Mouse (Mus musculus) embryonic fibroblast, embryonic 13.5 days (primary cell): ENCODE results near the gene Mettl14. TPM values are rescaled to one million over a fixed set of nuclear protein-coding genes. Genes with fewer than 3 reads are reported as not detected.
"Not testable (repeated sequence)": the region's sequence is repeated elsewhere in the genome, so short reads cannot be mapped to it uniquely, and the experiment has no call there.

Experiments
- H3K27ac ChIP-seq: 2 replicates; pipeline ENCODE4 v1.5.1; 2012; ENCODE audit warnings: low read length, control low read depth, inconsistent platforms; ENCODE audit not compliant: insufficient read depth
- H3K4me1 ChIP-seq: 2 replicates; pipeline ENCODE4 v1.6.1; 2011; ENCODE audit warnings: low read length; ENCODE audit not compliant: control insufficient read depth, insufficient read depth
- H3K4me3 ChIP-seq: 2 replicates; pipeline ENCODE4 v1.5.1; 2011; ENCODE audit warnings: mild to moderate bottlenecking, control low read depth, low read length; ENCODE audit not compliant: insufficient read depth
- CTCF ChIP-seq: IDR thresholded peaks from 2 replicates; pipeline ENCODE4 v1.5.1; 2011; ENCODE audit warnings: mild to moderate bottlenecking, control low read depth, low read length, moderate library complexity, borderline replicate concordance; ENCODE audit not compliant: insufficient read depth
- POLR2A ChIP-seq: IDR thresholded peaks from 2 replicates; pipeline ENCODE4 v1.6.1; 2011; ENCODE audit warnings: low read depth, mild to moderate bottlenecking, control low read depth, low read length, moderate library complexity
- polyA plus RNA-seq: library from polyadenylated mRNA; stranded (reverse); fragments of >200 nt; gene quantifications from 2 replicates; pipeline ENCODE4 v1.2.4, GENCODE M21; 2011; ENCODE audit warnings: low read depth; ENCODE audit not compliant: missing spikeins, insufficient read length

The Mettl14 gene
- polyA plus RNA-seq, 1 experiment: 17.9 TPM

GRCm38 (mm10) chr3:123369161-123369560 is 16.7 kb downstream of the Mettl14 start:
- no peak overlapping the region for H3K4me3 ChIP-seq
- H3K27ac ChIP-seq: no peak overlapping the region
- TF ChIP-seq CTCF: no peak
- no peak for TF ChIP-seq POLR2A
- no peaks in the 10 kb centered on the region for H3K4me1 ChIP-seq

GRCm38 (mm10) chr3:123366820-123367219 is 19.1 kb downstream of the Mettl14 start:
- H3K4me3 ChIP-seq, H3K27ac ChIP-seq, H3K4me1 ChIP-seq: not testable (repeated sequence)

- TF ChIP-seq CTCF: no peak
- no peak for TF ChIP-seq POLR2A
- no peak overlapping the region for H3K4me3 ChIP-seq
- no peak overlapping the region for H3K27ac ChIP-seq
- no peaks in the 10 kb centered on the region; the same call in 1 of the 2 replicates for H3K4me1 ChIP-seq
Observed at GRCm38 (mm10) chr3:123356377-123356991, 29.4 kb downstream of the Mettl14 start.

- TF ChIP-seq CTCF (no peak), POLR2A (no peak)
- Histone ChIP-seq H3K27ac (no peak overlapping the region), H3K4me1 (no peaks in the 10 kb centered on the region; the same call in 1 of the 2 replicates), H3K4me3 (no peak overlapping the region)
Observed at GRCm38 (mm10) chr3:123354388-123354787, 31.5 kb downstream of the Mettl14 start.

GRCm38 (mm10) chr3:123353661-123354060 is 32.2 kb downstream of the Mettl14 start:
- no peak overlapping the region for H3K4me3 ChIP-seq
- no peaks in the 10 kb centered on the region; the same call in 1 of the 2 replicates for H3K4me1 ChIP-seq
- H3K27ac ChIP-seq: no peak overlapping the region
- TF ChIP-seq CTCF (no peak), POLR2A (no peak)

GRCm38 (mm10) chr3:123353183-123353582 is 32.7 kb downstream of the Mettl14 start:
- TF ChIP-seq CTCF (no peak), POLR2A (no peak)
- Histone ChIP-seq H3K4me1 (no peaks in the 10 kb centered on the region; the same call in 1 of the 2 replicates), H3K27ac (no peak overlapping the region), H3K4me3 (no peak overlapping the region)

GRCm38 (mm10) chr3:123351519-123351918 is 34.4 kb downstream of the Mettl14 start:
- Histone ChIP-seq H3K4me3 (no peak overlapping the region), H3K4me1 (no peaks in the 10 kb centered on the region; the same call in 1 of the 2 replicates), H3K27ac (no peak overlapping the region)
- no peak for TF ChIP-seq CTCF
- TF ChIP-seq POLR2A: no peak

GRCm38 (mm10) chr3:123350602-123351001 is 35.3 kb downstream of the Mettl14 start:
- TF ChIP-seq CTCF (no peak), POLR2A (no peak)
- Histone ChIP-seq H3K4me3 (no peak overlapping the region), H3K27ac (no peak overlapping the region), H3K4me1 (no peaks in the 10 kb centered on the region; the same call in 1 of the 2 replicates)

- H3K4me1 ChIP-seq: no peaks in the 10 kb centered on the region
- no peak overlapping the region for H3K4me3 ChIP-seq
- TF ChIP-seq CTCF: no peak
- no peak for TF ChIP-seq POLR2A
- no peak overlapping the region for H3K27ac ChIP-seq
Observed at GRCm38 (mm10) chr3:123348080-123348802, 37.7 kb downstream of the Mettl14 start.

- TF ChIP-seq CTCF (no peak), POLR2A (no peak)
- Histone ChIP-seq H3K4me1 (0 out of 2 replicates have a peak, but pooled peaks cover 4% of the 10 kb centered on the region), H3K4me3 (no peak overlapping the region), H3K27ac (no peak overlapping the region)
Observed at GRCm38 (mm10) chr3:123343690-123344089, 42.2 kb downstream of the Mettl14 start.
